Mouse (Mus musculus) embryonic facial prominence, embryonic 11.5 days (tissue): ENCODE measurements at regions not wholly inside any gene's neighbourhood (a gene's known extent, or its start where the extent isn't known, plus 50 kb on each side); places are given as distances from the start of the nearest gene placed in this dataset.

Experiments used
- ATAC-seq: fragments of 200-750 bp; cut with Nextera tagmentation; replicated peaks from 2 replicates; pipeline ENCODE4 v1.8.0; 2017; ENCODE audit warnings: low read depth; ENCODE audit not compliant: insufficient number of reproducible peaks, low FRiP score, low TSS enrichment
- DNase-seq: peaks from one replicate; pipeline ENCODE4 v3.0.0-alpha.2; 2015; ENCODE audit warnings: low spot score
- H3K27ac ChIP-seq: fragments of 300-500 bp; sonication (generic); replicated peaks from 2 replicates; pipeline ENCODE4 v1.5.1; 2014; ENCODE audit warnings: mild to moderate bottlenecking, low read depth, low read length, control low read depth
- H3K27me3 ChIP-seq: fragments of 300-500 bp; sonication (generic); 2 replicates; pipeline ENCODE4 v1.6.1; 2014; ENCODE audit warnings: mild to moderate bottlenecking, low read length, moderate library complexity, mixed read lengths; ENCODE audit not compliant: control insufficient read depth, insufficient read depth
- H3K36me3 ChIP-seq: fragments of 300-500 bp; sonication (generic); replicated peaks from 2 replicates; pipeline ENCODE4 v1.6.1; 2014; ENCODE audit warnings: low read depth, mild to moderate bottlenecking, low read length, moderate library complexity, mixed read lengths; ENCODE audit not compliant: control insufficient read depth, insufficient read depth
- H3K4me1 ChIP-seq: fragments of 300-500 bp; sonication (generic); 2 replicates; pipeline ENCODE4 v1.6.1; 2014; ENCODE audit warnings: low read length, mixed read lengths; ENCODE audit not compliant: control insufficient read depth, insufficient read depth
- H3K4me2 ChIP-seq: fragments of 300-500 bp; sonication (generic); 2 replicates; pipeline ENCODE4 v1.6.1; 2014; ENCODE audit warnings: low read depth, mild to moderate bottlenecking, control low read depth, low read length, moderate library complexity
- H3K4me3 ChIP-seq: fragments of 300-500 bp; sonication (generic); 2 replicates; pipeline ENCODE4 v1.5.1; 2014; ENCODE audit warnings: low read depth, low read length, control low read depth
- H3K9ac ChIP-seq: fragments of 300-500 bp; sonication (generic); replicated peaks from 2 replicates; pipeline ENCODE4 v1.6.1; 2014; ENCODE audit warnings: mild to moderate bottlenecking, control low read depth, low read length
- H3K9me3 ChIP-seq: fragments of 300-500 bp; sonication (generic); replicated peaks from 2 replicates; pipeline ENCODE4 v1.6.1; 2016; ENCODE audit warnings: mild to moderate bottlenecking, low read length, inconsistent platforms, mixed read lengths; ENCODE audit not compliant: control insufficient read depth
- WGBS: fragments of 180-500 bp; shearing (Covaris S2); extraction: QIAGEN DNeasy Blood & Tissue Kit; methylation state at CpG from one replicate; pipeline ENCODE4 v1.1.7; 2014; 5-methylcytosine and 5-hydroxymethylcytosine counted together

- no peak for ATAC-seq
- no peaks in the 10 kb centered on the region for H3K9me3 ChIP-seq
- DNase-seq = no peak
- WGBS = 93% methylated on average over 7 of the region's 7 CpGs
- no peaks in the 10 kb centered on the region for H3K36me3 ChIP-seq
- H3K9ac ChIP-seq = no peak overlapping the region
- H3K4me2 ChIP-seq = no peak overlapping the region
- H3K4me1 ChIP-seq = no peaks in the 10 kb centered on the region
- H3K4me3 ChIP-seq = no peak overlapping the region
- no peaks in the 10 kb centered on the region for H3K27me3 ChIP-seq
- no peak overlapping the region for H3K27ac ChIP-seq
Measured at GRCm38 (mm10) chr5:90088541-90088940, 135.3 kb downstream of the Cox18 start.

- Histone ChIP-seq H3K4me2 (no peak overlapping the region), H3K27ac (no peak overlapping the region), H3K9ac (no peak overlapping the region), H3K36me3 (no peaks in the 10 kb centered on the region), H3K4me3 (no peak overlapping the region), H3K27me3 (no peaks in the 10 kb centered on the region), H3K9me3 (no peaks in the 10 kb centered on the region), H3K4me1 (no peaks in the 10 kb centered on the region)
- WGBS = 77% methylated on average over 6 of the region's 6 CpGs
- DNase-seq (no peak), ATAC-seq (no peak)
Measured at GRCm38 (mm10) chr5:90086491-90086890, 137.3 kb downstream of the Cox18 start.

GRCm38 (mm10) chr5:90077025-90077536 lies 146.7 kb downstream of the Cox18 start:
- no peak overlapping the region for H3K27ac ChIP-seq
- 90% methylated on average over 6 of the region's 6 CpGs for WGBS
- no peak overlapping the region for H3K9ac ChIP-seq
- H3K9me3 ChIP-seq = no peaks in the 10 kb centered on the region
- DNase-seq (no peak), ATAC-seq (no peak)
- no peak overlapping the region for H3K4me3 ChIP-seq
- no peaks in the 10 kb centered on the region for H3K36me3 ChIP-seq
- H3K4me1 ChIP-seq = no peaks in the 10 kb centered on the region
- H3K27me3 ChIP-seq = no peaks in the 10 kb centered on the region
- no peak overlapping the region for H3K4me2 ChIP-seq

GRCm38 (mm10) chr5:90075629-90076349 lies 148.0 kb downstream of the Cox18 start:
- no peak overlapping the region for H3K9ac ChIP-seq
- no peak overlapping the region for H3K4me3 ChIP-seq
- no peak overlapping the region for H3K27ac ChIP-seq
- no peaks in the 10 kb centered on the region for H3K36me3 ChIP-seq
- H3K4me1 ChIP-seq = no peaks in the 10 kb centered on the region
- 93% methylated on average over 11 of the region's 11 CpGs for WGBS
- H3K27me3 ChIP-seq = no peaks in the 10 kb centered on the region
- DNase-seq (no peak), ATAC-seq (no peak)
- H3K4me2 ChIP-seq = no peak overlapping the region
- no peaks in the 10 kb centered on the region for H3K9me3 ChIP-seq

GRCm38 (mm10) chr5:90071806-90072205 lies 152.0 kb downstream of the Cox18 start:
- Histone ChIP-seq H3K27ac (no peak overlapping the region), H3K4me3 (no peak overlapping the region), H3K36me3 (no peaks in the 10 kb centered on the region), H3K4me2 (no peak overlapping the region), H3K9ac (no peak overlapping the region), H3K9me3 (no peaks in the 10 kb centered on the region), H3K4me1 (no peaks in the 10 kb centered on the region), H3K27me3 (no peaks in the 10 kb centered on the region)
- DNase-seq (no peak), ATAC-seq (no peak)
- WGBS = 86% methylated on average over 2 of the region's 2 CpGs

- Histone ChIP-seq H3K27me3 (no peaks in the 10 kb centered on the region), H3K27ac (no peak overlapping the region), H3K4me3 (no peak overlapping the region), H3K9me3 (no peaks in the 10 kb centered on the region), H3K4me2 (no peak overlapping the region), H3K36me3 (no peaks in the 10 kb centered on the region), H3K4me1 (no peaks in the 10 kb centered on the region), H3K9ac (no peak overlapping the region)
- ATAC-seq (no peak), DNase-seq (no peak)
Measured at GRCm38 (mm10) chr5:90068601-90069000, 155.2 kb downstream of the Cox18 start.

GRCm38 (mm10) chr5:90067817-90068216 lies 156.0 kb downstream of the Cox18 start:
- DNase-seq (no peak), ATAC-seq (no peak)
- H3K9me3 ChIP-seq = no peaks in the 10 kb centered on the region
- H3K27ac ChIP-seq = no peak overlapping the region
- no peak overlapping the region for H3K4me2 ChIP-seq
- H3K36me3 ChIP-seq = no peaks in the 10 kb centered on the region
- no peak overlapping the region for H3K4me3 ChIP-seq
- no peak overlapping the region for H3K9ac ChIP-seq
- no peaks in the 10 kb centered on the region for H3K4me1 ChIP-seq
- H3K27me3 ChIP-seq = no peaks in the 10 kb centered on the region
- 84% methylated on average over 7 of the region's 7 CpGs for WGBS

- H3K9me3 ChIP-seq = no peaks in the 10 kb centered on the region
Measured at GRCm38 (mm10) chr5:90065884-90066615, 157.8 kb downstream of the Cox18 start.

More at GRCm38 (mm10) chr5:90065884-90066615, 157.8 kb downstream of the Cox18 start:
- Histone ChIP-seq H3K4me3 (no peak overlapping the region), H3K27me3 (no peaks in the 10 kb centered on the region), H3K36me3 (no peaks in the 10 kb centered on the region), H3K4me1 (no peaks in the 10 kb centered on the region), H3K4me2 (no peak overlapping the region), H3K9ac (no peak overlapping the region), H3K27ac (no peak overlapping the region)
- no peak for ATAC-seq
- WGBS = 77% methylated on average over 6 of the region's 6 CpGs
- no peak for DNase-seq
